Mouse (Mus musculus): ENCODE results near the gene Ankle1. TPM values are rescaled to one million over a fixed set of nuclear protein-coding genes. Genes with fewer than 3 reads are reported as not detected.

Ankle1 gene
- polyA plus RNA-seq, 1 experiment from 2014 or later = 40.9 TPM

DNA sequence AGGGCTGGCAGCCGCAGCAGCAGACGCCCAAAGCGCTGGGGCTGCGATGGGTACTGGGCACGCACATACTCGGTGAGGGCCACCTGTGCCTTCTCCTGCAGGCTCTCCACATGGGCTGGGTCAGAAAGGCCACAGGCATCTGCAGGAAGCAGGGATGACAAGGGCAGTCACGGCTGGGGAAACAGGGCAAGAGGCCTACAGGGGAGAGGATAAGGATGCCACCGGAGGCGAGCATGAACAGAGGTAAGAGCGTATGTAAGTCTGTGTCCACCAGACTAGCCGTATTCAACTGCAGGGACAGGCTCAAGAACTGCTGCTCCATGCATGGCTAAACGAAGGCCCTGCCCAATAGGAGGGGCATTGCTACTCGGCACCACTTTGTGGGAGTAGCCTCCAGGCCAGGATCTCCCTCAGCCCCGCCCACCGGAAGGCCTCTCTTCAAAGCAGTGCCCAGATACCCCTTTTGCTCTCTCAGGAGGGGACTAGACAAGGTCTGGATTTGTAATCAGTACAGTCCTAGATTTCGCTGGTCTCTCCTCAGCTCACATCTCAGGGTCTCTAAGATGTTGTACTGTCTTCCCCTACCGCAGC, 31.1 kb upstream of the Ankle1 start:
- WGBS (ENCODE audit: insufficient replicate concordance) = 68% methylated on average over 17 of the region's 17 CpGs
- DNase-seq (no peak), ATAC-seq (ENCODE audit: low read depth) (no peak)
- Histone ChIP-seq H3K27ac (peak overlapping the region; percentile 24; the same call in 1 of the 2 replicates), H3K4me3 (replicated peaks) (no peak overlapping the region), H3K36me3 (peaks cover 34% of the 10 kb centered on the region), H3K9me3 (replicated peaks) (no peaks in the 10 kb centered on the region), H3K4me2 (no peak overlapping the region), H3K4me1 (replicated peaks) (peaks cover 76% of the 10 kb centered on the region), H3K9ac (no peak overlapping the region), H3K27me3 (peaks cover 39% of the 10 kb centered on the region)

DNA sequence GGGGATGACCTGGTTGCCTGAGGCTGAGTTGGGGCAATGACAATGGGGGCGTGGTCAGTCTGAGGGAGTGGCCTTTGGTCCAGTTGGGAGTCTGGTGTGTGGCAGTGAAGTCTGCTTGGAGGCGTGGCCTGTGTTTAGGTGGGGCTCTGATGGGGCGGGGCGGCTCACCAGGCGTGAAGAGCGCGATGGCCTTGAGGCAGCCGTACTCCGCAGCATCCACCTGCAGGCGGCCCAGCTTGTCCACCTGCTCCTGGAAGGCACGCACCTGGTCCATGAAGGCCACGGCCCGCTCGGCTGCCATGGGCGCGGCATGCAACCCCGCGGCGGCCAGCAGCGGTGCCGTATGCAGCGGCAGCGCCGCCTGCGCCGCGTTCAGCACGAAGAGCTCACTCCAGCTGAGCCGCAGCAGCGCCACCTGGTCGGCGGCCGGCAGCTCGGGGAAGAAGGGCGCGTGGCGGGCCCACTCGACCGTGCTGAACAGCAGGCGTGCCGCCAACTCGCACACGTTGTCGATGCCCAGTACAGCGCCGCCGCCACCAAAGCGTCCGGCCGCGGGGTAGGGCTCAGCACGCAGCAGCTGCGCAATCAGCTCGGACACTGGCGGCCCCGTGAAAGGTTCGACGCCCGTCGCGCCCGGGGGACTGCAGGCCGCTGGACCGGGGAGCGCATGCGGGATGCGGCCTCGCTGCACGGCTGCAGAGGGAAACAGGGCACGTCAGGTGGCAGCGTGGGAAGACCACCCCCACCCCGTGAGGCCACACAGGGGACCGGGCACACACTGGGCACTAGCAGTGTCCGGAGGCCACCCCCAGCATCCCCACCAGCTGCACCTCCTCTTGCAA, 30.0 kb upstream of the Ankle1 start:
- Histone ChIP-seq H3K27ac (peak overlapping the region; percentile 51; the same call in 1 of the 2 replicates), H3K4me1 (replicated peaks) (peaks cover 74% of the 10 kb centered on the region), H3K36me3 (peaks cover 31% of the 10 kb centered on the region), H3K4me2 (peak overlapping the region; percentile 75), H3K27me3 (peaks cover 50% of the 10 kb centered on the region), H3K9ac (peak overlapping the region; percentile 42; the same call in 1 of the 2 replicates), H3K9me3 (replicated peaks) (no peaks in the 10 kb centered on the region), H3K4me3 (replicated peaks) (peak overlapping the region; percentile 44)
- DNase-seq = peak; percentile 73
- peak; percentile 15 for ATAC-seq (ENCODE audit: low read depth)
- WGBS (ENCODE audit: insufficient replicate concordance) = 13% methylated on average over 74 of the region's 74 CpGs

DNA sequence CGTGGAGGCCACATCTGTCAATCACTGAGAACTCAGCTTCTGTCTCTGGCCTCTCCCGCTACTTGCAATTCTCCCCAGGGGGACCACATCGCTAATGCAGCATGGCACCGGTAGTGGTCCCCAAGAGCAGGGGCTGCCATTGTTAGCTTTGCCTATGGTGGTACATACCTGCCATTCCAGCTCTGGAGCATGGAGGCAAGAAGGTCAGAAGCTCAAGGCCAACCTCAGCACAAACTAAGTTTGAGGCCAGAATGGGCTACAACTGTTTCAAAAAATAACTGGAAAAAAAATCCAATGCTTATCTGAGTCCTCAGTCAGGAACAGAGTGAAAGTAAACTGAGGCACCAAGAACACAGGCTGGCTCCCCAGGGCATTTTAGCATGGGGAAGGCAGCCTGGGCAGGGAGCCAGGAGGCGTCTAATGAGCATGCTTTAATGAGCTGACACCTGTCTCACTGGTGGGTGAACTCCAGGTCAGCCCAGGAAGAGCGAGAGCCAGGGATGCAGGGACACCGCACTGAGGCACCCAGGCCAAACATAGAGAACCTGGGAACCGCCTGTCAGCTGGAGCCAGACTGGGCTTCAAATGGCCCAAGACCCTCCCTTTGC, 29.3 kb upstream of the Ankle1 start:
- Histone ChIP-seq H3K36me3 (peaks cover 31% of the 10 kb centered on the region), H3K27ac (no peak overlapping the region), H3K4me2 (peak overlapping the region; percentile 75), H3K4me3 (replicated peaks) (peak overlapping the region; percentile 44), H3K9ac (peak overlapping the region; percentile 42; the same call in 1 of the 2 replicates), H3K9me3 (replicated peaks) (no peaks in the 10 kb centered on the region), H3K4me1 (replicated peaks) (peaks cover 80% of the 10 kb centered on the region), H3K27me3 (peaks cover 57% of the 10 kb centered on the region)
- WGBS (ENCODE audit: insufficient replicate concordance) = 58% methylated on average over 8 of the region's 8 CpGs
- ATAC-seq (ENCODE audit: low read depth) (no peak), DNase-seq (no peak)

DNA sequence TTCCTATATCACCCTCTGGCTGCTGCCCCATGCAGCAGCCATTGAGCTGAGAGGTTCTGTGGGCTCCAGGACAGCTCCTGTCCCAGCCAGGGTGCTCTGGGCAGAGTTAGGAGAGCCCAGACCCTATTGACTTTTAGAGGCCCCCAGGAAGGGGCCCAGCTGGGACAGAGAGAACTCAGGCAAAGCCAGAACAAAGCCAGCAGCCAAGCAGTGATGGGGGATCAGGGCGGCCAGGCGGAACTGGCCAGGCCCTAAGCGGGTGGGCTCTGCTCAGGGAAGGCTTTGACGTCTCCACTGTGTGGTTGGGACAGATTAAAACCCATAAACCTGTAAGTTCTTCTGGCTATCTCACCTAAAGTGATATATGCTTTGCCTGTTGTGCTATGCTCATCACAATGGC, 26.8 kb upstream of the Ankle1 start:
- peaks cover 20% of the 10 kb centered on the region for H3K36me3 ChIP-seq
- no peak overlapping the region for H3K27ac ChIP-seq
- H3K4me2 ChIP-seq = peak overlapping the region; percentile 84
- peaks cover 85% of the 10 kb centered on the region for H3K4me1 ChIP-seq (replicated peaks)
- ATAC-seq (ENCODE audit: low read depth) (no peak), DNase-seq (no peak)
- peak overlapping the region; percentile 68; the same call in 1 of the 2 replicates for H3K4me3 ChIP-seq (replicated peaks)
- 69% methylated on average over 4 of the region's 4 CpGs for WGBS (ENCODE audit: insufficient replicate concordance)
- peaks cover 80% of the 10 kb centered on the region for H3K27me3 ChIP-seq
- no peaks in the 10 kb centered on the region for H3K9me3 ChIP-seq (replicated peaks)
- H3K9ac ChIP-seq = no peak overlapping the region; the same call in 1 of the 2 replicates

DNA sequence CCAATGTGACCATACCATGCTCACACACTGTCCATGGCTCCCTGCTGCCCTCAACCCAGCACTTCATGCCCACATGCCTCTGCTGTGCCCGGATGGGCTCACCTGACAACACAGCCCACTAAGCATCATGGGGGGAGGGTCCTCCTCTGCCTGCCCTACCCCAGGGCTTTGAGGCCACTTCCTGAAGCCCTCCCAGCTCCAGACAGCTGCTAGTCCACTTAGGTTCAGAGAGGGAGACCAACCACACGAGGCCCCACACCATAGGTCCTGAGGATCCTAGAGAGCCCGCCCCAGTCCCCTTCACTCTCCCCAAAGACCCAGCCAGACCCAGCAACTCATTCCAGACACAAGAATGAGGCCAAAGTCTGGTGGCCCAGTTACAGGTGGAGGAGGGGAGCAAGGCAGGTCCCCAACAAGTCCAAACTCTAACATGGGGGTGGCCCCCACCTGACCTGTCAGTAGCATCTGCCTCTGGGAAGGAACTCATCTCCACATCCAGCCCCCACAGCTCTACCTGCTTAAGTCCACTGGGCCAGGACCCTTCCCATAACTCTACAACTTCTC, 26.2 kb upstream of the Ankle1 start:
- ATAC-seq (ENCODE audit: low read depth) = no peak
- peak overlapping the region; percentile 68 for H3K4me3 ChIP-seq (replicated peaks)
- H3K36me3 ChIP-seq = peaks cover 14% of the 10 kb centered on the region; the same call in 1 of the 2 replicates
- H3K9me3 ChIP-seq (replicated peaks) = no peaks in the 10 kb centered on the region
- no peak for DNase-seq
- H3K27ac ChIP-seq = peak overlapping the region; percentile 53
- H3K27me3 ChIP-seq = peaks cover 80% of the 10 kb centered on the region
- 57% methylated on average over 3 of the region's 3 CpGs for WGBS (ENCODE audit: insufficient replicate concordance)
- peak overlapping the region; percentile 77 for H3K9ac ChIP-seq
- H3K4me1 ChIP-seq (replicated peaks) = peaks cover 82% of the 10 kb centered on the region
- H3K4me2 ChIP-seq = peak overlapping the region; percentile 84

DNA sequence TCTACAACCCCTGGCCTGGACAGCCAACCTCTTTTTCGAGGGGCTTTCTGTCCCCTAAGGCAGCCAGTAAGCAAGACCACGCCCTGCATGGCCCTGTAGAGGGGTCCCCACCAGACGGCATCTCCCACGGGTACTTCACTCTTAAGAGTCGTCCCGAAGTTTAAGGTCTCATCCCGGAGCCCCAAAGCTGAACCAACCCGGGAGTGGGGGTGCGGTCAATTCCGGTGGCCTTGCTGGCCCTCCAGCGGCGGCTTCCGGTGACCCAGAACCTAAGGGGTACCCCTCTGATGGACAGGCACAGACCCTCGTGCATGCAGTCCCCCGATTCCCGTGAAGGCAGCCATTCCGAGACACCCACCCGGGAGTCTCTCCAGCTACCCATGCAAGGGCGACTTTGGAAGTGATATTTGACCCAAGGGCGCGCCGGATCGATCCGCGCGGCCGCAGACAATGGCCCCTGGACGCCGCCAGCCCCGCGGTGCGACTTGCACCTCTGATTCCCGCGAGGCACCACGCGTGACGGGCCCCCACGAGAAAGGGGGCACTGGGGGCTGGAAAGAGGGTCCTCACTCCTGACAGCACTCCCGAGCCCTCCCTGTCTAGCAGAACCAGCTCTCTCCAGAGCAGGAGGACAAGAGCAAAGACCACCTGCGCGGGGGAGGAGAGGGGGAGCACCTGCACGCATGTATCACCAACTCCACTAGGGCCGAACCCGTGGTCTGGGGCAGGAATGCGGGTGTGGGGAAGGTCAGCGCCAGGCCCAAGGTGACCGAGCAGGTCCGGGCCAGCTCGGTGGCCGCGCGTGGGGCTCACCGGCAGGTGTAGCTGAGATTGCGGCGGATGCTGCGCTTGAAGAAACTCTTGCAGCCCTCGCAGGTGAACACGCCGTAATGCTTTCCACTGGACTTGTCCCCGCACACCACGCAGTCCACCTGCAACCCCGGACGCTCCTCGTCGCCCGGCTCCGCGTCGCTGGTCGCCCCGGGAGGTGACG, 25.3 kb upstream of the Ankle1 start:
- Histone ChIP-seq H3K4me1 (replicated peaks) (peaks cover 73% of the 10 kb centered on the region), H3K27me3 (peaks cover 80% of the 10 kb centered on the region), H3K36me3 (peaks cover 13% of the 10 kb centered on the region; the same call in 1 of the 2 replicates), H3K4me3 (replicated peaks) (peak overlapping the region; percentile 68), H3K27ac (peak overlapping the region; percentile 73), H3K4me2 (peak overlapping the region; percentile 84), H3K9ac (peak overlapping the region; percentile 77), H3K9me3 (replicated peaks) (no peaks in the 10 kb centered on the region)
- no peak for DNase-seq
- 6% methylated on average over 72 of the region's 72 CpGs for WGBS (ENCODE audit: insufficient replicate concordance)
- no peak for ATAC-seq (ENCODE audit: low read depth)

DNA sequence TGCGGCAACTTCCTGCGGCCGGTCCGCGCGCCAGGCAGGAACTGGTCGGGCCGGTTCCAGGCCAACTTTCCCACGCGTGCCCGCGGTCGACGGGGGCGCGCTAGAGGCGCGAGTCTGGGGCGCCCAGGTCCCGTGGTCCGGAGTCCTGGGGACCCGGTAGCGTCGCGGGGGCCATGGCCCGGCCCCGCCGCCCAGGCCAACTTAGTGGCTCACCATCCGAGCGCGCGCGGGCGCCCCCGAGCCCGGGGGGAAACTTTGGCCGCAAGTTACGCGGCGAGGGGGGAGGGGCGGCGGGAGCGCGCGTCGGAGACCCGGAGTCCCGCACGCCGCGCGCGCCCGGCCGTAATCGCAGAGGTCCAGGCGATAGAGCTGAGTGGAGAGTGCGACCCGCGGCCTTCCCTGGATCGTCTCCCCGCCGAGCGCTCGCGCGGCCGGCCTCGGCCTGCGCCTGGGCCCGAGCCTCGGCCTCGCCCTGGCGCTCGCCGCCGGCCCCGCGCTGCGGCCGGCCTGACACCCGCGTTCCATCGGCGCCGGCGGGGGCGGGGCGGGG, 24.3 kb upstream of the Ankle1 start, which contains the start of gene Nr2f6:
Gene Nr2f6 (minus strand): TSS at position 540 of the 550 bp plus-strand sequence.
- Histone ChIP-seq H3K4me2 (peak within 1 kb of the TSS; percentile 84), H3K27ac (peak within 1 kb of the TSS; percentile 75), H3K4me1 (replicated peaks) (peaks cover 63% of the 10 kb centered on the region), H3K27me3 (peaks cover 72% of the 10 kb centered on the region), H3K4me3 (replicated peaks) (peak within 1 kb of the TSS; percentile 68), H3K9ac (peak within 1 kb of the TSS; percentile 77), H3K9me3 (replicated peaks) (no peaks in the 10 kb centered on the region), H3K36me3 (peaks cover 9% of the 10 kb centered on the region; the same call in 1 of the 2 replicates)
- WGBS (ENCODE audit: insufficient replicate concordance) = under 1% methylated on average over 70 of the region's 89 CpGs
- ATAC-seq (ENCODE audit: low read depth) (peak; percentile 7), DNase-seq (no peak)

DNA sequence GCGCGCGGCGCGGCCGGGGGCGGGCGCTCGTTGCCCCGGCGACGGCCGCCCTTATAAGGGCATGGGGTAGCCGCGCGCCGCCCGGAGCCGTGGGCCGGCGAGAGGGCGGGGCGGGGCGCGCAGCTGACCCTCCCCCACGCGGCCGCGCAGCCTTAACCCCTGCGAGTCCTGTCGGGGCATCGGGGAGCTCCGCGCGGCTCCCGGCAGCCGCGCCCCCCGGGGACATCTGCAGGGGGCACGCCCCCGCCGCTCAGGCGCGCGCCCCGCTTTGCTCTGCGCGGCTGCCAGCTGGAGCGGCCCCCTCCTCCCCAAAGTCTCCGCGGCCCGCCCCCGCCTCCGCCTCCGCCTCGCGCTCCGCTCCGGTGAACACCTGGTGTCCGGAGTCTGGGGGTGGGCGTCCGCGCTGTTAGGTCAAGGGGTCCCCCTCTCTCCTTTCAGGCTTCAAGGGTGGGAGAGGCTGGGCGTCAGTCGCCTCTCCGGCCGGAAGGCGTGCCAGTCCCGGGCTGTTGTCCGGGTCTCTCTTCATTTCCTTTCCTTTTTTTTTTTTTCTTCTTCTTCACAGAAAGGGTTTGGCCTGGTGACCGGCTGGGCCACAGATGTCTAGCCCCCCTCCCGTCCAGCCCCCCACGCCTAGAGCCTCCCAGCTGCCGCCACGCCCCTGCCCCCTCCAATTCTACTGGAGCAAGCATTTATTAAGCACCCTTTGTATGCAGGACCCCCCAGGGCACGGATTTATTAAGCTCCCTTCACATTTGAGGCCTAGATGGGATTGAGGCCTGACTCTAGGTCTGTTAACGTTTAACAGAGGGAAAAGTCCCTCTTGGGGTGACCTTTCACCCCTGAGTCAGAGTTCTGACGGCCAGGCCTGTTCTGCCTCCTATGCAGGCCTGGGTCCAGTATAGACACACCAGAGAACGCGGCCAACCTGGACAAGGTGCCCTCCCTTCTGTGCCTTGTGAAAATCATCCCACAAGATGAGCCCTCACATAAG, 23.5 kb upstream of the Ankle1 start:
- DNase-seq = peak; percentile 56
- 9% methylated on average over 41 of the region's 80 CpGs for WGBS (ENCODE audit: insufficient replicate concordance)
- Histone ChIP-seq H3K9me3 (replicated peaks) (no peaks in the 10 kb centered on the region), H3K4me3 (replicated peaks) (peak overlapping the region; percentile 68), H3K9ac (peak overlapping the region; percentile 63), H3K4me1 (replicated peaks) (peaks cover 55% of the 10 kb centered on the region), H3K4me2 (peak overlapping the region; percentile 84), H3K27me3 (peaks cover 64% of the 10 kb centered on the region), H3K27ac (peak overlapping the region; percentile 75), H3K36me3 (peaks cover 8% of the 10 kb centered on the region; the same call in 1 of the 2 replicates)
- peak; percentile 80 for ATAC-seq (ENCODE audit: low read depth)

DNA sequence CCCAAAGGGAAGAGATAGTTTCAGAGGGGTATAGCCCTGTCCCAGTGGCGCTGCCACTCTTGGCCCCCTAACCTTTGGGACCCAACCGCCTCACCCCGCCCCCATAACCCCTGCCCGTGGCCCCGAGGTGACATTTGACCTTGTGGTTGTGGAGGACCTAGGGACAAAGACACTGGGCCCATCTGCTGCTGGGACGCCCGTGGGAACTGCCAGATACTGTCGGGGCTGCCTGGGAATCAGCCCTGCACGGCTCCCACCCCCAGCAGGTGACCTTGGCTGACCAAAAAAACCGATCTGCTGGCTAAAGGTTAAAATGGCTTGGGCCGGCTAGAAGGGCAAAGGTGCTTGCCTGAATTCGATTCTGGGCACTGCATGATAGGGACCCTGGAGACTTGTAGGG, 22.4 kb upstream of the Ankle1 start:
- Histone ChIP-seq H3K4me1 (replicated peaks) (peaks cover 49% of the 10 kb centered on the region), H3K27me3 (peaks cover 55% of the 10 kb centered on the region), H3K9ac (no peak overlapping the region), H3K4me2 (peak overlapping the region; percentile 84; the same call in 1 of the 2 replicates), H3K4me3 (replicated peaks) (no peak overlapping the region), H3K27ac (peak overlapping the region; percentile 75), H3K36me3 (no peaks in the 10 kb centered on the region), H3K9me3 (replicated peaks) (no peaks in the 10 kb centered on the region)
- WGBS (ENCODE audit: insufficient replicate concordance) = 53% methylated on average over 12 of the region's 12 CpGs
- ATAC-seq (ENCODE audit: low read depth) = 0 out of 2 replicates have a peak, but pooled peaks have one; percentile 2
- no peak for DNase-seq
